Mouse (Mus musculus): ENCODE results near the gene Lrrc74a. TPM values are rescaled to one million over a fixed set of nuclear protein-coding genes. Genes with fewer than 3 reads are reported as not detected.

The Lrrc74a gene
- polyA plus RNA-seq, 1 experiment from 2014 or later = not detected

DNA sequence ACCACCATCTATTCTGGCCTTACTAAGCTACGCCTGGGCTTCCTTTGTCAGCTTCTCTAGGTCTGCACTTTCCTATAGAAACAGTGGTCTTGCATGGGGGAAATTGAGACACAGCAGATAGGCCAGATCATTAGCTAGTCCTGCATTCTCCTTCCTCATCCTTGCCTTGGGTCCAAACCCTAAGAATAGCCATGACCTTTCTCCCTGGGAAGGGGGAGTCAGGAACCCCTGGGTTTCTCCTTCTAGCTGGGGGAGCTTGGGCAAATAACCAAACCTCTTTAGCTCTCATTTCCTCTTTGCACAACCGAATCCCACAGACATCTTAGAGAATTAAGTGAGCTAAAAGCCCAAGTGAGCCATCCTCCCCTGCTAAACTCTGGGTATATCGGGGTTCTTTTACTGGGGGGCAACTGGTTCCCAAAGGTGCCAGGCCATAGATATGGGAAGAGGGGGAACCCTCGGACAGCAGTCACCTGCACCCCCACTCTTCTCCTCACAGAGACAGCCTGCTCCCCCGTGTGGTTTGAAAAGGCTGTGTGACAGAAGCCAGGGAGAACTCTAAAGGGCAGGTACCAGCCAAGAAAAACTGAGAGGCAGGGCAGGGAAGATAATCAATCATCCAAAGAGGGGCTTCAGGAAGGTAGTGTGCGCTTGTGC is 69.6 kb downstream of the Lrrc74a start:
- H3K36me3 ChIP-seq (replicated peaks) = no peaks in the 10 kb centered on the region
- DNase-seq (ENCODE audit: extremely low spot score, low spot score) = peak; percentile 15
- no peaks in the 10 kb centered on the region for H3K9me3 ChIP-seq
- WGBS = 54% methylated on average over 6 of the region's 6 CpGs
- no peak overlapping the region for H3K4me3 ChIP-seq
- peaks cover 98% of the 10 kb centered on the region for H3K4me1 ChIP-seq
- H3K27ac ChIP-seq = peak overlapping the region; percentile 88
- H3K27me3 ChIP-seq (ENCODE audit: poor library complexity, severe bottlenecking) = peaks cover 41% of the 10 kb centered on the region

DNA sequence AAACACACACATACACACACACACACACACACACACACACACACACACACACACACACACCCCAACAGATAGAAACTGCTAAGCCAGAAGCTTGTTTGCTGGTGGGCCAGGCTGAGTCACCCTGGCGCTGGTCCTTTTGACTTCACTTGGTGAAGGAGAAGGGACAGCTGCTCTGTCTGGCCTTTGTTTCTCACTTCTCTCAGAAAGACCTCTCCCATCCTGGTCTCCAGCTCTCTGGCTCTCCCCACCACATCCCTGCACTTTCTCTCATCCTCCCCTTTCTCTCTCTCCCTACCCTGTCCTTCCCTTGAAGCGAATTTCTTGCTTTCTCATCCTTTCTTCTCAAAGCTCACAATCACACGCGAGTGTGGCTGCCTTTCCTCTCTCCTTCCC is 70.1 kb downstream of the Lrrc74a start:
- Histone ChIP-seq H3K4me3 (no peak overlapping the region), H3K4me1 (peaks cover 98% of the 10 kb centered on the region), H3K9me3 (no peaks in the 10 kb centered on the region), H3K27me3 (ENCODE audit: poor library complexity, severe bottlenecking) (peaks cover 45% of the 10 kb centered on the region), H3K27ac (peak overlapping the region; percentile 88), H3K36me3 (replicated peaks) (no peaks in the 10 kb centered on the region)
- WGBS = 26% methylated on average over 4 of the region's 4 CpGs
- DNase-seq (ENCODE audit: extremely low spot score, low spot score) = peak; percentile 16

DNA sequence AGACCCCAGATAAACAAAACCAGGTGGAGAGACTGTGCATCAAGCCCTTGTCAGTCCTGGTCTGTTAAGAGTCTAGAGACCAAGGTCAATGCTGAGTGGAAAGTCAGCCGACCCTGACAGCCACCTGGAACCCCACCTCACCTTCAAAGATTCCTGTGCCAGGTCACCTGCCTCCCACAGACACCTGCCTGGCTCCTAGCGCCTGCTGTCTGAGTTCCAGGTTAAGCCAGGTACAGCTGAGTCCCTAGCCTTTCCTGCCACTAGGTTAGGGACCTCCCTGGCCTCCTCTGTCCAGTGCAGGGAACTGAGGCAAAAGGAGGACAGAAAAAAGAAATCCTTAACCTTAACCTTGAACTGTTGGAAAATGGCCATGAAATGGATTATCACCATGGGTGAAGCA is 70.7 kb downstream of the Lrrc74a start:
- Histone ChIP-seq H3K27me3 (ENCODE audit: poor library complexity, severe bottlenecking) (peaks cover 45% of the 10 kb centered on the region), H3K27ac (peak overlapping the region; percentile 88), H3K4me3 (no peak overlapping the region), H3K9me3 (no peaks in the 10 kb centered on the region; the same call in 1 of the 2 replicates), H3K36me3 (replicated peaks) (no peaks in the 10 kb centered on the region), H3K4me1 (peaks cover 98% of the 10 kb centered on the region)
- 79% methylated on average over 2 of the region's 2 CpGs for WGBS
- DNase-seq (ENCODE audit: extremely low spot score, low spot score) = no peak

DNA sequence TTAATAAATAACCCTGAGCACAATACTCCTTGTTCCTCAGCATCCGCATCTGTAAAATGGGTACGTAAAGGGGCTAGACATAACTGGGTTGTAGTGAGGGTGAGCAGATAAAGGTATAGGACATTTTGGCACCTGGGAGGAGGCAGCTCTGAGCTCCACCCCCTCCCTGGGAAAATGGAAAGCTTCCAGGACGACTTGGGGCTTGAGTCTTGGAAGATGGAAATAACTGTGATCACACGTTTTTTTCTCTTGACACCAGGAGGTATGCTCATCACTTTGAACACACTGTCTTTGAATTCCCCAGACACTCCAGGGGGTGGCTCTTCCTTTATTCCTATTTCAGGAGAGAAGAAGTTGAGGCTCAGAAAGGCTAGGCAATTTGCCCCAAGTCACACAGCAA is 71.1 kb downstream of the Lrrc74a start:
- Histone ChIP-seq H3K4me1 (peaks cover 99% of the 10 kb centered on the region), H3K27ac (peak overlapping the region; percentile 88), H3K36me3 (replicated peaks) (no peaks in the 10 kb centered on the region), H3K4me3 (no peak overlapping the region), H3K9me3 (no peaks in the 10 kb centered on the region; the same call in 1 of the 2 replicates), H3K27me3 (ENCODE audit: poor library complexity, severe bottlenecking) (peaks cover 45% of the 10 kb centered on the region)
- no peak for DNase-seq (ENCODE audit: extremely low spot score, low spot score)
- 62% methylated on average over 4 of the region's 4 CpGs for WGBS

DNA sequence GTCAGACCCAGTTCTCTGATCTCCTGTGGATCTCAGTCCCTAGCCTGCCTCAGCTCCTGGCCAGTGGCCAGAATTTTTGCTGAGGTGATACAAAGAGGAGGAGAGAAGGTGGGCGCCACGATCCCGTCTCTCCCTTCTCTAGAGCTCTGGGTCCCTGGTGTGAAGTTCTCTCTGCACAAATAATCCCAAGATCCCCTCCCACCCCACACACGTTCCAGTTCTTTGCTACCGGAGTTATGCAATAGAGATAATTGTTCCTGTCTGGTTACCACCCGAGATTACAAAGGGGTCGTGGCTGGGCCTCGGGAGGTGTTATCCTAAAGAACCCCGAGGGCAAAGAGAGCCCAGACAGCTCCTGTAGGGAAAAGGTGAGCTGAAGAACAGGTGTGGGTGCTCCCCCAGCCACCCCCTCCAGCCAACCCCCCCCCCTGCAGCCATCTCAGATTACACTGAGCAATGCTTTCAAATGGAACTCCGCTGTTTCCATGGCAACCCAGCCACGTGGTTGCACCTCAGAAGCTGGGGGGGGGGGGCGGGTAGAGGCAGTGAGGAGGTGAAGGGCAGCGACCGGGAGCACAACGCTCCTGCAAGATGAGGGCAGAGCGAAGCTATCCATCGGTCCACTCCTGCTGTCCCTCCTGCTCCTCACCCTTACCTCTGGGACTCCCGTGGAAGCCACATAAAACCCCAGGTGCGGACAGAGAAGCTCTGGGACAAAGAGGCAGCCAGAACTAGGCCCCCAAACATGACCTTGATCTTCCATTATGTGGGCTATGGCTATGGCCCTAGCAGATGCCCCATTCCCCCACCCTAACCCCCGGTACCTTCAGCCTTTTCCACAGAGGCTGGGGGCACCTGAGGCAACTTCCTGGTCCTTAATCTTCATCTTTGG is 72.1 kb downstream of the Lrrc74a start:
- 3% methylated on average over 20 of the region's 20 CpGs for WGBS
- peak overlapping the region; percentile 47 for H3K4me3 ChIP-seq
- H3K4me1 ChIP-seq = peaks cover 99% of the 10 kb centered on the region
- peak; percentile 82 for DNase-seq (ENCODE audit: extremely low spot score, low spot score)
- H3K27me3 ChIP-seq (ENCODE audit: poor library complexity, severe bottlenecking) = peaks cover 45% of the 10 kb centered on the region
- no peaks in the 10 kb centered on the region; the same call in 1 of the 2 replicates for H3K9me3 ChIP-seq
- no peaks in the 10 kb centered on the region for H3K36me3 ChIP-seq (replicated peaks)
- peak overlapping the region; percentile 88 for H3K27ac ChIP-seq

DNA sequence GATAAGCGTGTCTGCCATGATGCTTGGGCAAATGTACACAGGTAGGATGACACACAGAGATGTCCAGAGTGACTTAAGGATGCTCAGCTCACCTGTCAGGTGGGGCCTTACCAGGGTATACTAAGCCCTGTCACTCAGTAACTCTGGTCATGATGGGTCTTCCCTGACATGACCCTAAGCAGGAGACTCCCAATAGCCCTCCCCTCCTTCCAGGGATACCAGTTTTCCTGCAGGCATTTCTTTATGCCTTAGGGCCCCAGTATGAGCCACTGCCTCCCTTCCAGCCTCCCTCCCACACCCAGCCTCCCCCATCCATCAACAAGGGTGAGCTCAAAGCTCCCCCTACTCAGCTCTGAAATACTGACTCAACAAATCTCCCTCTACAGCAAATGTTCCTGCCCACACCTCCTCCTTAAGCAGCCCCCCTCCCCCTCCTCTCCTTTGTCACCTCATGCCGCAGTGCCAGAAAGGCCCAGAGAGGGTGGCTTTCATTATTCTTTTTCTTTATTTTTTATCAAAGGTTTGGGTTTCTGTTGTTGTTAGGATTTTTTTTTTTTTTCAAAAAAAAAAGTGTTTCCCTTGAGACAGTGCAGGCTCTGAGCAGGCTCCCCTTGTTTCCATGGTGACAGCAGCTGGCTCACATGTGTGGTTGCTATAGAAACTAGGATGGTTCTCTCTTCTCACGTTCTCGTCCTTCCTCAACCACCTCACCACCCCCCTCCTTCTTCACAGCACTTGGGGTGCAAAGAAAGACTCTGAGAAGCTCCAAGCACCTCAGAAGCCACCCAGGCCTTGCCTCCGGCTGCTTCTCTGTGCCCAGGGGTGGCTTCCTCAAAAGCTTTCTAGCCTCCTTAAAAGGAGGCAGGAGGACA is 73.0 kb downstream of the Lrrc74a start:
- Histone ChIP-seq H3K4me3 (peak overlapping the region; percentile 47), H3K9me3 (no peaks in the 10 kb centered on the region; the same call in 1 of the 2 replicates), H3K27ac (peak overlapping the region; percentile 88), H3K27me3 (ENCODE audit: poor library complexity, severe bottlenecking) (peaks cover 45% of the 10 kb centered on the region), H3K4me1 (peaks cover 99% of the 10 kb centered on the region), H3K36me3 (replicated peaks) (no peaks in the 10 kb centered on the region)
- 14% methylated on average over 5 of the region's 5 CpGs for WGBS
- peak; percentile 79 for DNase-seq (ENCODE audit: extremely low spot score, low spot score)

DNA sequence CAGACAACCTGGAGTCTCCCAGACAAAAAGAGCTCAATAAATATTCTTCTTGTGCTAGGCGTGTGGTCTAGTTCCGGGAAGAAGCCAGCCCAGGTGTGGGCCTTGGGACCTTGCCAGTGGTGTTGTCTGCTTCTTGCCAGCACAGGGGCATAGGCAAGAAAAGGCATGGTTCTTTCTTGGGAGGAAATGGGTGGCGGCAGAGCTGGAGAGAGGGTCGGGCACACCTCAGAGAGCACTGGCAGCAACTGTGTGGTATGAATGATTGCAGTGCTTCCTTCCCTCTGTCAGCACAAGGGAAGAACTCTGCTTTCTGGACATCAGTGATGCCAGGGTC is 73.6 kb downstream of the Lrrc74a start:
- H3K4me1 ChIP-seq = peaks cover 99% of the 10 kb centered on the region
- no peak for DNase-seq (ENCODE audit: extremely low spot score, low spot score)
- H3K27me3 ChIP-seq (ENCODE audit: poor library complexity, severe bottlenecking) = peaks cover 46% of the 10 kb centered on the region
- WGBS = 41% methylated on average over 4 of the region's 4 CpGs
- peak overlapping the region; percentile 88 for H3K27ac ChIP-seq
- H3K9me3 ChIP-seq = no peaks in the 10 kb centered on the region; the same call in 1 of the 2 replicates
- H3K4me3 ChIP-seq = peak overlapping the region; percentile 47; the same call in 1 of the 2 replicates
- H3K36me3 ChIP-seq (replicated peaks) = no peaks in the 10 kb centered on the region

DNA sequence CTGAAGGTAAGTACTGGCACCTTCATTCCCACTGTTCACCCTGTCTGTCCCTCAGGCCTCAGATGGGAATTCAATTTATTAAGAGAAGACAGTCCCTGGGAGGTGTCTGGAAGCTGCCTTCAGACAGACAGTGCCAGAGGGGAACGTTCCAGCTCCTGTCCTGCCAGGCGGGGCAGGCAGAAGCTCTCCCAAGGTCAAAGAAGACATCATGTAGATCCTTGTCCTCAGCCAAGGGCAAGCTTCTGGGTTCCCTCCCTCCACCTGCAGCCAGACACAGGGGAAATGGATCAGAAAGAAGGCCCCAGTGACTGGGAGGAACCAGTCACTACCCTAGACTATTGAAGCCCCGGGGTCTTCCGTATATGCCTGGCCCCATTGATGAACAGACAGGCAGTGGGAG is 74.7 kb downstream of the Lrrc74a start:
- 88% methylated on average over 4 of the region's 4 CpGs for WGBS
- Histone ChIP-seq H3K36me3 (replicated peaks) (no peaks in the 10 kb centered on the region), H3K4me3 (no peak overlapping the region), H3K27ac (peak overlapping the region; percentile 88), H3K4me1 (peaks cover 92% of the 10 kb centered on the region), H3K9me3 (no peaks in the 10 kb centered on the region; the same call in 1 of the 2 replicates), H3K27me3 (ENCODE audit: poor library complexity, severe bottlenecking) (peaks cover 40% of the 10 kb centered on the region)
- DNase-seq (ENCODE audit: extremely low spot score, low spot score) = peak; percentile 14

DNA sequence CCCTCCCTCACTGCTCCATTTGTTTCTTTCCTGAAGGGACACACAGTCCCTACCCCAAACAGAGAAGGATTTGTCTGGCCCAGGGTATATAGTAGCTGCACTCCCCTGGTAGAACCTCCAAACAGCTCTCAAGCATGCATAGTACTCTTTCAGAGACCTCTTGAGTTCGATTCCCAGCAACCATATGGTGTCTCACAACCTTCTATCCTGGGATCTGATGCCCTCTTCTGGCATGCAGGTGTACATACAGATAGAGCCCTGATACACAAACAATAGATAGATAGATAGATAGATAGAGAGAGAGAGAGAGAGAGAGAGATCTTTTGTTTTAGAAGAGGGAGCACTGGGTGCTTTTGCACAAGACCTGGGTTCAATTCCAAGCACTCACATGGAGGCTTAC is 75.9 kb downstream of the Lrrc74a start:
- Histone ChIP-seq H3K4me3 (no peak overlapping the region), H3K9me3 (no peaks in the 10 kb centered on the region; the same call in 1 of the 2 replicates), H3K27me3 (ENCODE audit: poor library complexity, severe bottlenecking) (peaks cover 34% of the 10 kb centered on the region), H3K27ac (peak overlapping the region; percentile 88), H3K36me3 (replicated peaks) (no peaks in the 10 kb centered on the region), H3K4me1 (peaks cover 88% of the 10 kb centered on the region)
- no peak for DNase-seq (ENCODE audit: extremely low spot score, low spot score)
- 86% methylated on average over 1 of the region's 1 CpGs for WGBS

DNA sequence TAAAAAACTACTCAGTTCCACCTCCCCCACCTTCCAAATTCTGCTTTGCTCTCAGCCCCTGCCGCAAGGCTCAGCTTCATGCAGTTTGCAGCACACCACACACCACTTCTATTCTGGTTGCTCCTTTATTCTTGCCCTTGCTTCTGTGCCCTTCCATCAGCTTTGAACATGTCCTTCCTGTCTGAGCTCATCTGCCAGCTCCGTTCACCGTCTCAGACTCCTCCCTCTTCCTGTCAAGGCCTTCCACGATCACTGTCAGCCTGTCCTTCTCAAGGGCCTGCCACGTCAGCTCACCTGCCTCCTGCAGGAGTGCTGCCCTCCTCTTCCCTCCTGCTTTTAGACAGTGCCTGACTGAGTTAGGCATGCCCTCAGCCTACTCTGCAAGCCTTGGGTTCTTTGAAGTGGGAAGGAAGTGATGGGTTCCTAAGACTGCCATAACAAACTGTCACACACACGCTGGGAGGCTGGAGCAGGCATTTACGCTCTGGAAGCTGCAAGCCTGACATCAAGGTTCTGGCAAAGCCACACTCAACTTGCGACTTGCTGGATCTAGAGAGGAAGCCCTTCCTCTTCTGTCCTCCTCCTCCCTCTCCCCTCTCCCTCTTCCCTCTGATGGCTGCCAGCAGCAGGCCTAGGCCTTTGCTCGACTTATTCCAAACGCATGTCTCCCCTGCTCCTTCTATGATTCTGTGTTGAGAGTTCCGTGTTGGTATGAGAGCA is 76.7 kb downstream of the Lrrc74a start:
- H3K4me1 ChIP-seq = peaks cover 89% of the 10 kb centered on the region
- H3K4me3 ChIP-seq = no peak overlapping the region
- 72% methylated on average over 11 of the region's 11 CpGs for WGBS
- H3K9me3 ChIP-seq = no peaks in the 10 kb centered on the region; the same call in 1 of the 2 replicates
- no peaks in the 10 kb centered on the region for H3K36me3 ChIP-seq (replicated peaks)
- H3K27me3 ChIP-seq (ENCODE audit: poor library complexity, severe bottlenecking) = peaks cover 32% of the 10 kb centered on the region
- peak overlapping the region; percentile 79 for H3K27ac ChIP-seq
- peak; percentile 15 for DNase-seq (ENCODE audit: extremely low spot score, low spot score)

DNA sequence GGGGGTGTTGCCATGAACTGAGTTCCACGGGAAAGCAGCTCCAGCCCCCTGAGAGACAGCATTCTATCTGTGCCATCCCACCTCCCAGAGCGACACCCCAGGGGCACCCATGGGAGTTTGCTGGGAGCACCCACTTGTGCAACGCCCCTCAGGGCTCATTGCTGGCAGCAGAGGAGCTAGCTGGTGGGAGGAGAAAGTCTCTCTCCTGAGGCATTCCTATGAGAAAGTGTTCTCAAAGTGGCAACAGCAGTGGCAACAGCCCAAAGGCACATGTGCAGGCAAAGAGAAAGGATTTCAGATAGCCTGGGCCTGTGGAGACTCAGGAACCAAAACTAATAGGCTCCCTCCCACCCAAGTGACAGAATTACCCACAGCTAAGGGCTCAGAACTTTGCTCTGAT is 78.6 kb downstream of the Lrrc74a start:
- Histone ChIP-seq H3K9me3 (no peaks in the 10 kb centered on the region; the same call in 1 of the 2 replicates), H3K36me3 (replicated peaks) (no peaks in the 10 kb centered on the region), H3K27ac (peak overlapping the region; percentile 79), H3K27me3 (ENCODE audit: poor library complexity, severe bottlenecking) (peaks cover 44% of the 10 kb centered on the region), H3K4me3 (no peak overlapping the region), H3K4me1 (peaks cover 89% of the 10 kb centered on the region)
- WGBS = 81% methylated on average over 3 of the region's 3 CpGs
- DNase-seq (ENCODE audit: extremely low spot score, low spot score) = no peak

All from forebrain, embryonic 10.5 days (tissue).